Mouse (Mus musculus) megakaryocyte, embryonic 14.5 days (primary cell): Measurements from ENCODE around the gene Frmpd2. TPM values are rescaled to one million over a fixed set of nuclear protein-coding genes. Genes with fewer than 3 reads are reported as not detected.
"Not testable (repeated sequence)": the region's sequence is repeated elsewhere in the genome, so short reads cannot be mapped to it uniquely, and the experiment has no call there.

Experiments
- H3K27me3 ChIP-seq: replicated peaks from 2 replicates; pipeline ENCODE3; 2012; ENCODE audit warnings: inconsistent platforms
- H3K36me3 ChIP-seq: replicated peaks from 2 replicates; pipeline ENCODE3; 2012; ENCODE audit warnings: low read length, inconsistent platforms, mixed read lengths
- H3K4me1 ChIP-seq: 2 replicates; pipeline ENCODE4 v1.6.1; 2012; ENCODE audit warnings: inconsistent platforms
- H3K4me3 ChIP-seq: replicated peaks from 2 replicates; pipeline ENCODE3; 2012; ENCODE audit warnings: moderate library complexity, mild to moderate bottlenecking, inconsistent platforms
- H3K9me3 ChIP-seq: 2 replicates; pipeline ENCODE4 v1.6.1; 2012; ENCODE audit warnings: inconsistent platforms
- FLI1 ChIP-seq: IDR thresholded peaks from 2 replicates; pipeline ENCODE4 v1.6.1; 2012; ENCODE audit warnings: low read length, inconsistent platforms, mixed read lengths
- GATA1 ChIP-seq: IDR thresholded peaks from 3 replicates; pipeline ENCODE4 v1.6.1; 2012; ENCODE audit warnings: mixed read lengths, low read length, inconsistent platforms, borderline replicate concordance
- polyA plus RNA-seq: library from polyadenylated mRNA; stranded (reverse); fragments of >175 nt; gene quantifications from 2 replicates; pipeline ENCODE4 v1.2.3, GENCODE M21; 2012; ENCODE audit warnings: low replicate concordance; ENCODE audit not compliant: insufficient read depth

The Frmpd2 gene
- polyA plus RNA-seq, result not detected in 2 replicates

DNA sequence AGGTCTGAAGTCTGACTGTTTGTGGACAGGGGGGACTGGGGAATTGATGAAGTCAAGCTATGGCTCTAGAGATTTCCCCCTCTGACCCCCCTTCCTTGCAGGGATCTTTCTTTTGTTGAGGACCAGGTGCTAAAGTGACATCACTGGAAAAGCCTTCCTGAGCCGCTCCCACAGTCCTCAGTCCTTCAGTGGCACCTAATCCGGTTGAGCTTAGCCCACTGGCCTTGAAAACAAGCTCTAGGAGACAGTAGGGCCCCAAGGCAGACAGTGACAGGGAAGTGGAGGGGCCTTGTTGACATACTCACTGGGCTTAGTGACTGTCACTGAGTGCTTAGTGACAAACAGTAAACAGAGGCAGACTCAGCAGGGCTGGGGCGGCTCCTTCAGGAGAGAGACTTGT is at the start of gene Frmpd2:
Gene Frmpd2 (plus strand): TSS at position 366 of the 400 bp plus-strand sequence.
- Histone ChIP-seq H3K27me3 (peaks cover 4% of the 10 kb centered on the region), H3K36me3 (no peaks in the 10 kb centered on the region), H3K4me3 (no peak within 1 kb of the TSS), H3K9me3 (peaks cover 2% of the 10 kb centered on the region; the same call in 1 of the 2 replicates), H3K4me1 (no peaks in the 10 kb centered on the region)
- TF ChIP-seq FLI1, result no peak
- no peak for TF ChIP-seq GATA1

DNA sequence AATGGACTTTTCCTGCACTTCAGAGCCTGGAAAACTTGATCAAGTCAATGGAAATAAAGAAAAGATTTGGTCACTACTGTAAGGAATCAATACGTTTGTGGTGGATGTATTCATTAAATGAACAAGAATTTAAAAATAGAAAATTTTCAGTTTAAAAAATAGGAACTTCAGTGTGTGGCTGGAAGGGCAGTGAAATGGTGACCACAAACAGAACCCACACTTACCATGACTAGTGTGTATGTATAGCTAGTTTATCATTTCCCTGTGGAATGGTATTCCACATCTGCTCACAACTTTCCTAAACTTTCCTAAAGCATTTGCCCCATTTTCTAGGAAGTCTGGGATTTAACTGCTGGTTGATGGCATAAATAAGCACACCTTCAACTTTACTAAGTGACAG is 48.5 kb upstream of the Frmpd2 start:
- Histone ChIP-seq H3K36me3 (peaks cover 3% of the 10 kb centered on the region), H3K4me1 (peaks cover 16% of the 10 kb centered on the region), H3K27me3 (no peaks in the 10 kb centered on the region), H3K9me3 (peaks cover 6% of the 10 kb centered on the region; the same call in 1 of the 2 replicates), H3K4me3 (no peak overlapping the region)
- TF ChIP-seq GATA1 (no peak), FLI1 (no peak)

DNA sequence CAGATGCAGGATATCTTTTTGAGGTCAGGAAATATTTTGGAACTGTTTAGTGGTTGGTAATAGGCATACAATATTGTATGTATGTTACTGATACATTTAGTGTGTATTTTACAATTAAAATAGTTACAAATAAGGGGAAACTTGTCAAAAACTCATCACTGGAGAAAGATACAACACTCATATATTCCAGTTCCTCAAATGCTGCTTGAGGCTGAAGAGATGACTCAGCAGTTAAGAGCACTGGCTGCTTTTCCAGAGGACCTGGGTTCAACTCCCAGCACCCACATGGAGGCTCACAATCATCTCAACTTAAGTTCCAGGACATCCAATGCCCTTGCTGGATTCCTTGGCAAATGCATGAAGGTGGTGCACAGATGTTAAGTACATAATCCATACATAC is 47.4 kb upstream of the Frmpd2 start:
- peaks cover 6% of the 10 kb centered on the region; the same call in 1 of the 2 replicates for H3K9me3 ChIP-seq
- H3K4me1 ChIP-seq, result peaks cover 16% of the 10 kb centered on the region
- H3K36me3 ChIP-seq, result peaks cover 3% of the 10 kb centered on the region
- H3K27me3 ChIP-seq, result no peaks in the 10 kb centered on the region
- TF ChIP-seq FLI1 (no peak), GATA1 (no peak)
- H3K4me3 ChIP-seq, result no peak overlapping the region

DNA sequence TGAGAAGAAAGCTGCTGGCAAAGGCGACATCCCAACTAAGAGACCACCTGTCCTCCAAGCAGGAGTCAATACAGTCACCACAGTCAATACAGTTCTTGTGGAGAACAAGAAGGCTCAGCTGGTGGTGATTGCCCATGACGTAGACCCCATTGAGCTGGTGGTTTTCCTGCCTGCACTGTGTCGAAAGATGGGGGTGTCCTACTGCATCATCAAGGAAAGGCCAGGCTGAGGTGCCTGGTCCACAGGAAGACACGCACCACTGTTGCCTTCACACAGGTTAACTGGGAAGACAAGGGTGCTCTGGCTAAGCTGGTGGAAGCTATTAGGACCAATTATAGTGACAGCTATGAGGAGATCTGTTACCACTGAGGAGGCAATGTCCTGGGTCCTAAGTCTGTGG is 39.0 kb upstream of the Frmpd2 start:
- H3K27me3 ChIP-seq, H3K4me3 ChIP-seq: not testable (repeated sequence)
- H3K9me3 ChIP-seq, result peaks cover 33% of the 10 kb centered on the region
- H3K4me1 ChIP-seq, result peaks cover 11% of the 10 kb centered on the region
- H3K36me3 ChIP-seq, result peaks cover 26% of the 10 kb centered on the region

DNA sequence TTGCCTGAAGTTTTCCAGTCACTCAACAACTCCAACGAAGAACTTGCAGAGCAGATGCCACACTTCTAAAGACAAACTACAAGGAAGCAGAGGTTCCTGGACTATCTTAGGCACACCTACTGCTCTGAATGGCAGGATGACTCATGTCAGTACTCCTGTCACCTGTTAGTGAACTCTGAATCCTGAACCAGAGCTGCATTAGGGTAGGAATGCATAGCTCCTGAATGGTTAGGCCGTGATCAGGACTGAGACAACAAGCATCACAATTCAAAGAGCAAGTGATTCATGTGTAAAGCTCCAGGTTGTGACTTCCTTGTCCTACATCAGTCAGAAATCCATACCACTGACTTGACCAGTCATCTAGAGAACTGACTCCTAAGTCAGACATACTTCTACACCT is 27.7 kb upstream of the Frmpd2 start:
- no peak overlapping the region for H3K4me3 ChIP-seq
- no peaks in the 10 kb centered on the region for H3K9me3 ChIP-seq
- H3K4me1 ChIP-seq, result peaks cover 47% of the 10 kb centered on the region
- peaks cover 3% of the 10 kb centered on the region for H3K27me3 ChIP-seq
- H3K36me3 ChIP-seq, result no peaks in the 10 kb centered on the region
- TF ChIP-seq GATA1 (no peak), FLI1 (no peak)

DNA sequence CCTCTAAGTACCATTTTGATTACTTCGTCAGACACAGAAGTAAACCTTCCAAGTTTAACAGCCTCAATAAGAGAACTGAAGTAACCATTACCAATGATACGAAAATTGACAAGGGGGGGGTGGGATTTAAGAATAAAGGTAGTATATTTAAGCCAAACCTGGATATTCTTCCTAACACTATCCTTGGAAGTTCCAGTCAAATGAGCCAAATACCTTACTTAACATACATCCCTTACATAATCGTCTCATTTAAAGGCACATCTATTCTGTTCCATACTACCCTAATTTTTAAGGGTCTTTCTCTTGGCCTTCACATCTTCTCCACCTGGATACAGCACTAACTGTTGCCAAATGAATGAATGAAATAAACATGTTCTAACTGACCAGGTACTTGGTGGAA is 25.5 kb upstream of the Frmpd2 start:
- Histone ChIP-seq H3K4me3 (peak overlapping the region; percentile 95), H3K4me1 (peaks cover 36% of the 10 kb centered on the region), H3K36me3 (no peaks in the 10 kb centered on the region), H3K9me3 (no peaks in the 10 kb centered on the region), H3K27me3 (peaks cover 10% of the 10 kb centered on the region)
- TF ChIP-seq FLI1 (no peak), GATA1 (no peak)

DNA sequence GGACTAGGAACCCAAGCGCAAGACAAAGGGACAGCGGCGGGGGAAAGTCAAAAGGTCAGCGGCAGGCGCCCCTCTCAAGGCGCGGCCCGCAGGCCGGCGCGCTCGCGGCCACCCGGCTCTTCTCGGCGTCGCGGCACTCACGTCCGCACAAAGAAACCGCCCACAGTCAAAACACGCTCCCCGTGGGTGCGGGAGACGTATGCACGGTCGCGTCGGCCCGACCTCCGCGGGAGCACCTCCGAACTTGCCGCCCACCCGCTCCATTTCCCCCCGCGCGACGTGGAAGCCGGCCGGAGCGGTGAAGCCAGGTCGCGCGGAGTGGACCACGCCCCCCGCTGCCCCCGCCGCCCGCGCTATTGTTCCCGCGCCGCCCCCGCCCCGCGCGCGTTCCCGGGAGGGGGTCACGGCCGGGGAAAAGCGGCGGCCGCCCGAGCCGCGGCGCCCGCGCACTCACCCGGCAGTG is 24.9 kb upstream of the Frmpd2 start:
- Histone ChIP-seq H3K36me3 (no peaks in the 10 kb centered on the region), H3K4me1 (peaks cover 30% of the 10 kb centered on the region), H3K4me3 (peak overlapping the region; percentile 95), H3K27me3 (peaks cover 14% of the 10 kb centered on the region), H3K9me3 (no peaks in the 10 kb centered on the region)
- TF ChIP-seq FLI1, result no peak

DNA sequence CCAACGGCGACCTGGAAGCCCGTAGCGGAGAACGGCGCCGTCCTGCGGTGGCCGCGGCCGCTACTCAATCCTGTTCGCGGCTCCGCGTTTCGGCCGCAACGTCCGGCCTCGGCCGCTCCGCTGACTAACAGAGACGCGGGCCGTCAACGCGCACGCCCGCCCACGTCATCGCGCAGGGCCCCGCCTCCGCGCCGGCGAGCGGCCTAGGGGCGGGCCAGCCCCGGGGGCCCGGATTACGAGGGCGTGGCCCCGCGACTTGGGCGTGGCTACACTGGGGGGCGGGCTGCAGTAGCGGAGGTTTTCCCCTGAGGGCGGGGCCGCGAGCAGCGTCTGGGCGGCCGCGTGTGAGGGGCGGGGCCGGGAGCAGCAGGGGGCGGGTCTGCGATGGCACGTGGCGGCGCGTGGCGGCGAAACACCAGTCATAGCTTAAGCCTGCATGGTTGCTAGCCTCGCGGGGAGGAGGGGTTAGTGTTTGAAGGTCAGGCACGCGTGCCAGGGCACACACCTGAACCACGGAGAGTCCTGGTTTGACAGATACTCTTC is 24.4 kb upstream of the Frmpd2 start, which contains the start of gene Mapk8:
Gene Mapk8 (minus strand): TSS at position 132 of the 543 bp plus-strand sequence.
- peaks cover 14% of the 10 kb centered on the region for H3K27me3 ChIP-seq
- peak within 1 kb of the TSS; percentile 95 for H3K4me3 ChIP-seq
- no peaks in the 10 kb centered on the region for H3K9me3 ChIP-seq
- TF ChIP-seq GATA1 (no peak), FLI1 (no peak)
- H3K4me1 ChIP-seq, result peaks cover 25% of the 10 kb centered on the region
- no peaks in the 10 kb centered on the region for H3K36me3 ChIP-seq

DNA sequence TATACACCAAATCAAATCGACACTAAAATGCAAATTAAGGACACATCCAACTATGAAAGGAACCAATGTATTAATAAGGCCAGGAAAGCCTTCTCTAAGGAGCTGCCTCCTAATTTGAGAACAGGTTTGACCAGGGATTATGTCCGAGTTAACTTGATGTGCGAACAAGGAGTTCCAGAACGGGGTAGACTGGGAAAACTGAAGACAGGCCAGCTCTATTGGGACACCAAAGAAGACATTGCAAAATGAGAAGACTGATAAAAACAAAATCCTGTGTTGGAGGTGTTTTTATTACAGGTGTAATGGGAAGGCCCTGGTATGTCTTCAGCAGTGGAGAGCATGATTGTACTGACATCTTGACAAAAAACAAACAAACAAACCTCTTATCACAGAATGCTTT is 23.2 kb upstream of the Frmpd2 start:
- peaks cover 14% of the 10 kb centered on the region for H3K27me3 ChIP-seq
- H3K4me3 ChIP-seq, result no peak overlapping the region
- TF ChIP-seq GATA1, result no peak
- no peak for TF ChIP-seq FLI1
- H3K4me1 ChIP-seq, result peaks cover 17% of the 10 kb centered on the region
- H3K9me3 ChIP-seq, result no peaks in the 10 kb centered on the region
- H3K36me3 ChIP-seq, result no peaks in the 10 kb centered on the region

DNA sequence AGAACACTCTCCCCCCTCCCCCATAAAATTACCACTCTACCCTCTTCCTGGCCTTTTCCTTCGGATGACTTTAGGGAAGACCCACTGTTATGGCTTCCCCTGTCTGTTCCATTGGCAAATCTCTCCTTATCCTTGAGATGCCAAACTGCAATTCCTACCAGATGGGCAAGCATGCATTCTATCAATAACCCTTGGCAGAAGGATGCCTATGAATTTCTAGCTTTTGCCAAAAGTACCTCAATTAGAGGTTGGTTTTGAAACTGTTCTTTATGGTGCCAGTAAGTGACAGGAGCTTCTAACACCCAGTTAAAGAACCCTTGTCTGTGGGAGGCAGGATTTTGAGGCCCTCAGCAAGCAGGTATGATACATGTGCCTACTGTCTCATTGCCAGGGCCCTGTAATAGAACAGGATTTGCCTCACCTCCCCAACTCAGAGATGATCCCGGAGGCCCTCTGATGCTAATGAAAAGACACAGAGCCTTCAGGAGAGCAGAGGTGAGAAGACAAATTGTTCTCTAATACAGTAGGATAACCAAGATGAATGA is 22.1 kb upstream of the Frmpd2 start:
- TF ChIP-seq FLI1 (no peak), GATA1 (no peak)
- Histone ChIP-seq H3K36me3 (no peaks in the 10 kb centered on the region), H3K4me1 (peaks cover 7% of the 10 kb centered on the region; the same call in 1 of the 2 replicates), H3K27me3 (peaks cover 14% of the 10 kb centered on the region), H3K9me3 (no peaks in the 10 kb centered on the region), H3K4me3 (no peak overlapping the region)

DNA sequence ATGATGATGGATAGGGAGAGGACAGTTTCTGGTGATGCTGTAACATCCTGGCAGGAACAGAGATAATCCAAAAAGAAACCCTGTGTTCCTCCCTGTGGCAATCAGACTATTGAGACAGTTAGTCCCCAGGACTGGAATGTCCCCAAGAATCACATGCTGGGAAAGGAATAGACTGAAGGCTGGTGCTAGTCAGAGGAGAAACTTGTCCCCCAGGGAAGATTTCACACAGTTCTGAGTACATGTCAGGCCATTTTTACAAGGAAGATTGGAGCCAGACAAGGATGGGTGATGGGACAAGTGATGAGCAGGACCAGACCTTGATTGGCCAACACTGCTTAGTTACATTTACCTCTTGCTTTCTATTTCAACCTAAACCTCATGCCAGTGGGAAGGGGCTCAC is 21.2 kb upstream of the Frmpd2 start:
- TF ChIP-seq GATA1 (no peak), FLI1 (no peak)
- H3K27me3 ChIP-seq, result peaks cover 15% of the 10 kb centered on the region
- no peaks in the 10 kb centered on the region for H3K9me3 ChIP-seq
- H3K4me1 ChIP-seq, result peaks cover 4% of the 10 kb centered on the region; the same call in 1 of the 2 replicates
- H3K4me3 ChIP-seq, result no peak overlapping the region
- no peaks in the 10 kb centered on the region for H3K36me3 ChIP-seq
